Mouse (Mus musculus): Measurements from ENCODE around the gene Gm19402. TPM values are rescaled to one million over a fixed set of nuclear protein-coding genes. Genes with fewer than 3 reads are reported as not detected.

Gene Gm19402
- polyA plus RNA-seq, 2 experiments: not detected

DNA sequence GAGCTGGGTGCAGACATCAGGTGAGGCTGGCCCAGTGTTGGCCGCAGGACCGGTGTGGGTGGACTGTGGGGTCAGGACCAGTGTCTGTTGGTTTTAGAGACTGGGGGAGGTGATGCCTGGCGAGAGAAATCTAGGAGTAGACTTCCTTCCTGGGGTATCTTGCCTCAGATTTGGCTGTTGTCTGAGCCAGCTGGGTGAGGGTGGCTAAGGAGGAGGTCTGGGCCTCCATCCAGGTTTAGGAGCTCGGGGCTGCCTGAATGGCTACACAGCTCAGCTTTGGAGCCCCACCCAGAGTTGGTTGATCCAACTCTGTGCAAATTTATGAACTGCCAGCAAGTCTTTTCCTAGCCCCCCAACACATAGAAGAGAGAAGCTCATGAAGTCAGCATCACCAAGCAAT, 23.2 kb downstream of the Gm19402 start:
- Histone ChIP-seq H3K4me2 (replicated peaks; ENCODE audit: low read depth, low read length, severe bottlenecking) (no peak overlapping the region), H3K36me3 (ENCODE audit: control insufficient read depth, insufficient read depth, low read length) (no peaks in the 10 kb centered on the region), H3K9ac (ENCODE audit: low read depth, low read length, severe bottlenecking) (no peak overlapping the region), H3K27ac (replicated peaks; ENCODE audit: low read depth, low read length) (no peak overlapping the region), H3K4me1 (ENCODE audit: control insufficient read depth, insufficient read depth, low read length) (peaks cover 15% of the 10 kb centered on the region; the same call in 1 of the 2 replicates), H3K4me3 (replicated peaks; ENCODE audit: low read length) (no peak overlapping the region), H3K27me3 (ENCODE audit: control insufficient read depth, insufficient read depth, low read length) (no peaks in the 10 kb centered on the region; the same call in 1 of the 2 replicates), H3K9me3 (ENCODE audit: control insufficient read depth, low read length) (no peaks in the 10 kb centered on the region)
- no peak for ATAC-seq (ENCODE audit: low FRiP score, low read depth)
- DNase-seq (ENCODE audit: low spot score): no peak
- 79% methylated on average over 4 of the region's 4 CpGs for WGBS
- TF ChIP-seq POLR2A (IDR thresholded peaks at IDR 0.05; ENCODE audit: borderline replicate concordance, extremely low read depth, insufficient read depth, insufficient read length): no peak

DNA sequence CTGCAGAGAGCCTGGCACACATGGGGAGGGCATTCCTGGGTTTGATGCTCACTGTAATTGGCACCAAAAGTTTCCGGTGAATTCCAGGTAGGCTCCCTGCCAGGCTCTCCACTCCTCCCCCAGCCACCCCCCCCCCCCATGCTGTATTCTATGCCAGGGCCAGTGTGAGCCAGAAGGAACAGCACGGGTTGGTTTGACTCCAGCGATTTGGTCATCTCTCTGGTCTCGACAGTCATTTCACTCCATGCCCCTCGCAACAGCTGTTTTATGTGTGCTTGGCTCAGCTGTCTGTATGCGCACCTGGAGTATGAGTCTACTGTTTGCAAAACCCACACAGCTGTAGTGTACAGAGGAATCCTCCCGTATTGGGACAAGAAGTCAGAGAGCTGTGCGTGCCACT, 24.2 kb downstream of the Gm19402 start:
- TF ChIP-seq POLR2A (IDR thresholded peaks at IDR 0.05; ENCODE audit: borderline replicate concordance, extremely low read depth, insufficient read depth, insufficient read length): no peak
- Histone ChIP-seq H3K9ac (ENCODE audit: low read depth, low read length, severe bottlenecking) (no peak overlapping the region), H3K36me3 (ENCODE audit: control insufficient read depth, insufficient read depth, low read length) (no peaks in the 10 kb centered on the region), H3K4me1 (ENCODE audit: control insufficient read depth, insufficient read depth, low read length) (peaks cover 15% of the 10 kb centered on the region; the same call in 1 of the 2 replicates), H3K27ac (replicated peaks; ENCODE audit: low read depth, low read length) (0 out of 2 replicates have a peak overlapping the region, but pooled peaks have one; percentile 9), H3K4me3 (replicated peaks; ENCODE audit: low read length) (no peak overlapping the region), H3K4me2 (replicated peaks; ENCODE audit: low read depth, low read length, severe bottlenecking) (no peak overlapping the region), H3K9me3 (ENCODE audit: control insufficient read depth, low read length) (no peaks in the 10 kb centered on the region), H3K27me3 (ENCODE audit: control insufficient read depth, insufficient read depth, low read length) (no peaks in the 10 kb centered on the region; the same call in 1 of the 2 replicates)
- ATAC-seq (ENCODE audit: low FRiP score, low read depth): peak; percentile 41
- peak; percentile 37 for DNase-seq (ENCODE audit: low spot score)
- 45% methylated on average over 8 of the region's 8 CpGs for WGBS

DNA sequence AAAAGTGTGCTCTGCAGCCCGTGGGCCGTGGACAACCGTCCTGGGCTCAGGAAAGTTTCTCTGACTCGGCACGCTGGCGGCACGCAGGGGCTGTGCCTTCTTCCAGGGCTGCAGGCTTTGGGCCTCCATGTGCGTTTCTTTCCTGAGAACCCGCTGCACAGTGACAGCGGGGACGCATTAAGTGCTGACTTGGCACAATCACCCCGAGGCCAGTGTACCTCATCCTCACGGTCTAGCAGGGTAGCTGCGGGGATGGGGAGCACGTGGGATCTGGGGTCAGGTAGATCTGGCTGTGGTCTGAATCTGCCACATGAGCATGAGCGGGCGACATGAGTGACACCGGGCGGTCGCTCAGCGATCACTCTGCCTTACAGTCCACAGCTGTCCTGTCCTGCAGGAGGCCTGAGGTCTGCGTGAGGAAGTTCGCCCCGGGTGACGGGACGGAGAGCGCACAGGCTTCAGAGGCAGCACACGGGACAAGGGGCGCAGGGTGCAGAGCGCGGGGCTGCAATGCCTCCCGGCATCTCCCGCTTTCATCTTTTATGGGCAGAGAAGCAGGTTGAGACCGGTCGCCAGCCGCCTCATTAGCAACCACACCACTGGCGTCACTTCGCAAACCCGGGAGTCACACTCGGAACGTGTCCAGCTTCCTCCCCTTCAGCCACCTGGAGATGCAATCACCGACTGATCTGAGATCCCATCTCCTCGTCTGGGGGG, 26.4 kb downstream of the Gm19402 start:
- Histone ChIP-seq H3K27me3 (ENCODE audit: control insufficient read depth, insufficient read depth, low read length) (no peaks in the 10 kb centered on the region), H3K9me3 (ENCODE audit: control insufficient read depth, low read length) (no peaks in the 10 kb centered on the region), H3K4me1 (ENCODE audit: control insufficient read depth, insufficient read depth, low read length) (peaks cover 15% of the 10 kb centered on the region; the same call in 1 of the 2 replicates), H3K9ac (ENCODE audit: low read depth, low read length, severe bottlenecking) (no peak overlapping the region), H3K4me2 (replicated peaks; ENCODE audit: low read depth, low read length, severe bottlenecking) (peak overlapping the region; percentile 29), H3K27ac (replicated peaks; ENCODE audit: low read depth, low read length) (no peak overlapping the region), H3K4me3 (replicated peaks; ENCODE audit: low read length) (no peak overlapping the region; the same call in 1 of the 2 replicates), H3K36me3 (ENCODE audit: control insufficient read depth, insufficient read depth, low read length) (no peaks in the 10 kb centered on the region)
- ATAC-seq (ENCODE audit: low FRiP score, low read depth) (peak; percentile 42; the same call in 1 of the 2 replicates), DNase-seq (ENCODE audit: low spot score) (no peak)
- 23% methylated on average over 36 of the region's 43 CpGs for WGBS
- no peak for TF ChIP-seq POLR2A (IDR thresholded peaks at IDR 0.05; ENCODE audit: borderline replicate concordance, extremely low read depth, insufficient read depth, insufficient read length)

DNA sequence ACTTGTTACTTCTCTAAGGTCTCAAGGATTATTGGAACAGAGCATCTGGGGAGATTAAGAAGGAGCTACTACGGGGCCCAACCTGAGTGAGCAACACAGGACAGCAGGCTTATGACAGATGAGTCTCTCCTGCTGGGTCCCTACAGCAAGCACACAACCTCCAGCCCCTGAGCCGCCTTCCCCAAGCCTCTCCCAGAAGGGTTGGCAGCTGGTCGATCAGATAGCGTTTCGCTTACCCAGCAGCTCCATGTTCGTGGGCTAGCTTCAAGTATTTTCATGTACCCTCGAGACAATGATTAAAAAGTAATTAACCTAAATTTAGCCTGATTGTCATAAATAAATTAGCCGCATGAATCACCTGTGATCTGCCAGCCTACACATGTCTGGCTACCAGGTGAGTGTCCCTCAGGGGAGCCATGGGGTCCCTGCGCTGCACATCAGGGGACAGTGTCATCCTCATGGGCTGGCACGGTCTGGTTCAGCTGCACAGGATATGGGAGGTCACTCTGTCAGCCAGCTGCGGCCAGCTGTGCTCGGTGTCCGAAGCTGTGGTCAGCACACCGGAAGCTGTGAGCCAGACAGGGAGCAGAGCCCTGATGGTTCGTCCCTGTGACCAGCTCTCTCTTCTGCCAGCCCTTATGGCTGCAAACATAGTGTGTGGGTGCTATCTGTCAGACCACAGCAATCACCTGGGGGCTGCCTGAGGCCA, 32.1 kb downstream of the Gm19402 start:
- Histone ChIP-seq H3K27ac (replicated peaks; ENCODE audit: low read depth, low read length) (no peak overlapping the region), H3K9ac (ENCODE audit: low read depth, low read length, severe bottlenecking) (no peak overlapping the region), H3K36me3 (ENCODE audit: control insufficient read depth, insufficient read depth, low read length) (no peaks in the 10 kb centered on the region), H3K4me3 (replicated peaks; ENCODE audit: low read length) (no peak overlapping the region), H3K4me2 (replicated peaks; ENCODE audit: low read depth, low read length, severe bottlenecking) (no peak overlapping the region), H3K27me3 (ENCODE audit: control insufficient read depth, insufficient read depth, low read length) (no peaks in the 10 kb centered on the region), H3K4me1 (ENCODE audit: control insufficient read depth, insufficient read depth, low read length) (0 out of 2 replicates have a peak, but pooled peaks cover 5% of the 10 kb centered on the region), H3K9me3 (ENCODE audit: control insufficient read depth, low read length) (no peaks in the 10 kb centered on the region)
- DNase-seq (ENCODE audit: low spot score) (no peak), ATAC-seq (ENCODE audit: low FRiP score, low read depth) (no peak)
- TF ChIP-seq POLR2A (IDR thresholded peaks at IDR 0.05; ENCODE audit: borderline replicate concordance, extremely low read depth, insufficient read depth, insufficient read length): no peak
- 61% methylated on average over 15 of the region's 15 CpGs for WGBS

DNA sequence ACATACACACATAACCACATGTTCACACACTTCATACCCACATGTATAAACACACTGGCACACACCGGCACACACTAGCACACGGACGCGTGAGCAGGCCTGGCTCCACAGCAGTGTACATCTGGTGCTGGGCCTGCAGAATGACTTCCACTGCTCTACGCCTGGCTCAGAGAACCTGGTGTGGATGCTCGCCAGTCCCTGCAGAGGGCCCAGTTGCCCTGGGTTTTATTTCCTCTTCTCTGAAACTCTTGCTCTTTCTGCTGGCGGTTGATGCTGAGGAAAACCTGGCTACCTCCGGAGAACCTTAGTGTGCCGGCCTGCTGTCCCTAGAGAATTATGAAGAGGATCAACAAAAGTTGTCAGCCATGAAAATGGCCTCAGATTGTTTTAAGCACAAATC, 38.5 kb downstream of the Gm19402 start:
- DNase-seq (ENCODE audit: low spot score) (no peak), ATAC-seq (ENCODE audit: low FRiP score, low read depth) (no peak)
- no peak overlapping the region for H3K4me2 ChIP-seq (replicated peaks; ENCODE audit: low read depth, low read length, severe bottlenecking)
- no peaks in the 10 kb centered on the region for H3K36me3 ChIP-seq (ENCODE audit: control insufficient read depth, insufficient read depth, low read length)
- TF ChIP-seq POLR2A (IDR thresholded peaks at IDR 0.05; ENCODE audit: borderline replicate concordance, extremely low read depth, insufficient read depth, insufficient read length): no peak
- no peak overlapping the region for H3K27ac ChIP-seq (replicated peaks; ENCODE audit: low read depth, low read length)
- no peaks in the 10 kb centered on the region for H3K27me3 ChIP-seq (ENCODE audit: control insufficient read depth, insufficient read depth, low read length)
- 81% methylated on average over 9 of the region's 9 CpGs for WGBS
- H3K4me1 ChIP-seq (ENCODE audit: control insufficient read depth, insufficient read depth, low read length): no peaks in the 10 kb centered on the region
- no peak overlapping the region for H3K9ac ChIP-seq (ENCODE audit: low read depth, low read length, severe bottlenecking)
- no peak overlapping the region for H3K4me3 ChIP-seq (replicated peaks; ENCODE audit: low read length)
- H3K9me3 ChIP-seq (ENCODE audit: control insufficient read depth, low read length): no peaks in the 10 kb centered on the region
